21 mouse cellular contexts compared by ENCODE assay signal in the genomic region with DNA sequence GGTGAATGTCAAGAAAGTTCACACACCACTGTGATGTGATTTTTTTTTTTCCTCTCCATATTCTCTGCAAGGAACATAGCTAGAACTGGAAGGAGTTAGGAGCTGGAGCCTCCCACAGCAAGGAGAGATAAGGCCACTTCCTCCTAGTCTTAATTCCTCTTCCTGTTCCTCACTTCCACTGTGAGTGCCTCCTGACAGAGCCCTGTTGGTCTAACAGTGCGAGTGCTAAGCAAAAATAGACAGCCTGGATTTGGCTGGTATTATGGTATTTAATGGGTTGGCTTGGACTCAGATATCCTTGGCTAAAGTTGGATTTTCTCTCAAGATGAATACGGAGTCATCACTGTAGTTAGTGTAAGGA. TPM values are rescaled to one million over a fixed set of nuclear protein-coding genes. Genes with fewer than 3 reads are reported as not detected.
DNase-seq lines count a peak whose midpoint lies in the region; ATAC-seq and TF ChIP-seq lines count a peak whose summit lies in the region.
"Had no signal": no experiment of that assay in that cellular context is flagged by ENCODE, and none has a peak within 500 bp of the region (broad histone marks: within the 10 kb centered on the region; RNA-seq: fewer than 3 reads in every experiment).

No protein-coding gene starts in this region.

- no peak for TF ChIP-seq CTCF in lung, embryonic 14.5 days (IDR thresholded peaks at IDR 0.05; ENCODE audit: low read depth)
- TF ChIP-seq CTCF in lung, adult 2 months (IDR thresholded peaks at IDR 0.05; ENCODE audit: insufficient read depth, low read length) = no peak

- no peak for TF ChIP-seq POLR2A in lung, adult 2 months (IDR thresholded peaks at IDR 0.05; ENCODE audit: borderline replicate concordance, extremely low read depth, low read depth, low read length)

- peaks cover 28% of the 10 kb centered on the region for H3K36me3 ChIP-seq in heart, embryonic 11.5 days (ENCODE audit: control insufficient read depth, insufficient read depth, low read length)
- peaks cover 46% of the 10 kb centered on the region for H3K36me3 ChIP-seq in lung, embryonic 14.5 days (ENCODE audit: insufficient read depth)

- WGBS in heart, embryonic 11.5 days (ENCODE audit: insufficient replicate concordance) = 45% methylated on average over 2 of the region's 2 CpGs
- WGBS in lung, embryonic 14.5 days = 29% methylated on average over 2 of the region's 2 CpGs
- 25% methylated on average over 2 of the region's 2 CpGs for WGBS in lung, adult 2 months

- no peaks in the 10 kb centered on the region for H3K27me3 ChIP-seq in heart, embryonic 11.5 days (ENCODE audit: control insufficient read depth, insufficient read depth, low read length)
- H3K27me3 ChIP-seq in lung, embryonic 14.5 days (ENCODE audit: insufficient read depth, low read length) = no peaks in the 10 kb centered on the region
- H3K27me3 ChIP-seq: hindbrain, embryonic 13.5 days; Patski had no signal

- intact Hi-C loops in heart, postnatal 36 days (cut with DNase I) = no loop called here

- H3K9ac ChIP-seq in heart, embryonic 11.5 days (ENCODE audit: low read depth, low read length) = no peak overlapping the region
- no peak overlapping the region for H3K9ac ChIP-seq in lung, embryonic 14.5 days
- H3K9ac ChIP-seq: hindbrain, embryonic 13.5 days had no signal

- no peak overlapping the region for H3K4me3 ChIP-seq in heart, embryonic 11.5 days (ENCODE audit: low read depth, low read length)
- H3K4me3 ChIP-seq in lung, embryonic 14.5 days (ENCODE audit: low read depth, low read length) = no peak overlapping the region
- no peak overlapping the region for H3K4me3 ChIP-seq in lung, adult 2 months (replicated peaks; ENCODE audit: extremely low read depth, low read depth, low read length)
- H3K4me3 ChIP-seq: erythroblast, embryonic 14.5 days; hindbrain, embryonic 13.5 days had no signal

- H3K4me2 ChIP-seq in heart, embryonic 11.5 days = no peak overlapping the region
- H3K4me2 ChIP-seq in lung, embryonic 14.5 days = no peak overlapping the region
- H3K4me2 ChIP-seq: hindbrain, embryonic 13.5 days had no signal

- H3K27ac ChIP-seq in heart, embryonic 11.5 days (ENCODE audit: low read depth, low read length) = peak overlapping the region; percentile 74
- peak overlapping the region; percentile 61 for H3K27ac ChIP-seq in lung, embryonic 14.5 days (ENCODE audit: low read depth)
- H3K27ac ChIP-seq: hindbrain, embryonic 13.5 days had no signal

- peaks cover 28% of the 10 kb centered on the region for H3K4me1 ChIP-seq in heart, embryonic 11.5 days (ENCODE audit: control insufficient read depth, insufficient read depth, low read length)
- peaks cover 2% of the 10 kb centered on the region; the same call in 1 of the 2 replicates for H3K4me1 ChIP-seq in lung, embryonic 14.5 days (ENCODE audit: insufficient read depth)
- peaks cover 5% of the 10 kb centered on the region for H3K4me1 ChIP-seq in lung, adult 2 months (ENCODE audit: control insufficient read depth, insufficient read depth, low read length)

- no peaks in the 10 kb centered on the region for H3K9me3 ChIP-seq in heart, embryonic 11.5 days (replicated peaks; ENCODE audit: control insufficient read depth, low read length)
- no peaks in the 10 kb centered on the region for H3K9me3 ChIP-seq in lung, embryonic 14.5 days (ENCODE audit: low read depth, low read length)
- H3K9me3 ChIP-seq: hindbrain, embryonic 13.5 days had no signal

- peak; percentile 49 for ATAC-seq in heart, embryonic 11.5 days (replicated peaks; ENCODE audit: insufficient number of reproducible peaks, low FRiP score, low TSS enrichment)
- ATAC-seq in lung, embryonic 14.5 days (ENCODE audit: insufficient read depth) = peak; percentile 79
- ATAC-seq in granulocyte monocyte progenitor cell, adult 5-6 weeks (replicated peaks; ENCODE audit: poor library complexity, severe bottlenecking) = peak; percentile 61
- ATAC-seq: forebrain, embryonic 16.5 days; intestine, postnatal 0 days; midbrain, embryonic 16.5 days; Patski had no signal

- DNase-seq in heart, postnatal 36 days = no peak
- peak; percentile 69 for DNase-seq in lung, embryonic 14.5 days
- DNase-seq in lung, adult 2 months = no peak
- peak; percentile 18 for DNase-seq in lung, postnatal 36 days
- DNase-seq in ovary, postnatal 36 days (ENCODE audit: low spot score) = no peak
- DNase-seq in gastrocnemius, postnatal 25 days = no peak
- DNase-seq: cerebellum, adult 9-11 months; gastrocnemius, postnatal 36 days; kidney, postnatal 36 days; layer of hippocampus, postnatal 36 days; left cerebral cortex, postnatal 4 days; right cerebral cortex, postnatal 14 days; thymus, postnatal 36 days had no signal

RNA-seq across cellular contexts. Expression of gene Igsf3, which starts 53.9 kb away (rescaled TPM):
- 28.1 and 31.3 TPM in 2 replicates for polyA plus RNA-seq in heart, embryonic 11.5 days (2014; fragmentation: Nextera tagmentation; extraction: Ambion mirVana)
- total RNA-seq in heart, postnatal 36 days (2021) = 10 to 100 TPM in 1 of 2 experiments, 1 to 10 TPM in 1; 9.9 to 13.2 TPM
- 23.4 and 24.1 TPM in 2 replicates for polyA plus RNA-seq in lung, embryonic 14.5 days (2014; fragmentation: Nextera tagmentation; extraction: Ambion mirVana)
- 7.3 and 8.0 TPM in 2 replicates for polyA plus RNA-seq in lung, adult 2 months (2012; rRNA removed)
- 0.13 TPM in 2 replicates for total RNA-seq in granulocyte monocyte progenitor cell, adult 5-6 weeks (2014; fragmentation: Nextera tagmentation)
- under 0.01 and 0.04 TPM in 2 replicates for total RNA-seq in granulocyte monocyte progenitor cell, adult 5-6 weeks (2017)
- total RNA-seq in gastrocnemius, postnatal 25 days (2021) = 1 to 10 TPM; 3.6 to 4.1 TPM

Comparison
In these comparisons a context has a peak if more than half of its experiments do, and no peak if none do; other contexts are left out.
1. DNase-seq: peak in lung, embryonic 14.5 days (single experiment) and lung, postnatal 36 days (single experiment); none in heart, postnatal 36 days (0 of 2), lung, adult 2 months (single experiment), ovary, postnatal 36 days (single experiment) and gastrocnemius, postnatal 25 days (single experiment).
2. RNA of gene Igsf3, which starts 53.9 kb away (total RNA-seq): 9.9 to 13.2 TPM in heart, postnatal 36 days and 3.6 to 4.1 TPM in gastrocnemius, postnatal 25 days; under 0.01 to 0.13 TPM in granulocyte monocyte progenitor cell, adult 5-6 weeks; every median in the first group is over 4 times any median in the second.
3. Peak in every context shown above with its lines, with median percentiles within 50 percentile points of each other: ATAC-seq.